Mouse (Mus musculus): ENCODE measurements around the gene Cyp2d26. TPM values are rescaled to one million over a fixed set of nuclear protein-coding genes. Genes with fewer than 3 reads are reported as not detected.
"Not testable (repeated sequence)": the region's sequence is repeated elsewhere in the genome, so short reads cannot be mapped to it uniquely, and the experiment has no call there.

The Cyp2d26 gene
- total RNA-seq (2015; ENCODE audit: low replicate concordance) (not detected in 2 replicates), total RNA-seq (2017; ENCODE audit: low replicate concordance) (not detected in 2 replicates)

DNA sequence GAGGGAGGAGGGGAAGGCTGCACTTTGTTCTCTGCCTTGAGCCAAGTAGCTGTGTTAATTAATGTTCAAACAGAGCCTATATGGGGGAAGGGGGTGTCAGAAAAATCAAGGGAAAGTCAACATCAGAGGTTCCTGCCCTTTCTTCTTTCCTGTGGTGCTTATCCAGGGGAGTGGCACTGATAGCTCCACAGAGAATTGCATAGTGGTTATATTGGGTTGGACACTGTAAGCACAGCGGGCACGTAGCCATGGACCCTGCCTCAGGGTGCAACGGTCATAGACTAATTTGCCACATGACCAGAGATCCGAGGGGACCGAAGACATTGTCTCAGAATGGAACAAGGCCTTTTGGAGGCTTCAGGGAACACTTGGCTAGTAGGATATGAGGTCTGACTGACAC lies at the start of gene Cyp2d26:
TSS of gene Cyp2d26 (minus strand) at position 18 of the 400 bp plus-strand sequence.
- no peak for ATAC-seq (replicated peaks; ENCODE audit: low FRiP score, poor library complexity, severe bottlenecking)

DNA sequence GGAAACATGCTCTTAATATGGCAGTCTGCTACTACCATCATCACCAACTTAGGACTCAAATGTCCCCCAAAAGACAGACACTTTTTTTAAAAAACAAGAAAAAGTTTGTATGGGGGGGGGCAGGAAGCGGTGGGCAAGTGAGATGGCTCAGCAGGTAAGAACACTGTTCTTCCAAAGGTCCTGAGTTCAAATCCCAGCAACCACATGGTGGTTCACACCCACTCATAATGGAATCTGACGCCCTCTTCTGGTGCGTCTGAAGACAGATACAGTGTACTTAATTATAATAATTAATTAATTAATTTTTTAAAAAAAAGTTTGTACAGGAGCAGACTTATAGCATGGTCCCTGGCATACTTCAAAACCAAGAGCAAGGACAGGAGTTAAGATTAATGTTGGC lies 45.1 kb upstream of the Cyp2d26 start:
- ATAC-seq (replicated peaks; ENCODE audit: low FRiP score, poor library complexity, severe bottlenecking), result no peak

DNA sequence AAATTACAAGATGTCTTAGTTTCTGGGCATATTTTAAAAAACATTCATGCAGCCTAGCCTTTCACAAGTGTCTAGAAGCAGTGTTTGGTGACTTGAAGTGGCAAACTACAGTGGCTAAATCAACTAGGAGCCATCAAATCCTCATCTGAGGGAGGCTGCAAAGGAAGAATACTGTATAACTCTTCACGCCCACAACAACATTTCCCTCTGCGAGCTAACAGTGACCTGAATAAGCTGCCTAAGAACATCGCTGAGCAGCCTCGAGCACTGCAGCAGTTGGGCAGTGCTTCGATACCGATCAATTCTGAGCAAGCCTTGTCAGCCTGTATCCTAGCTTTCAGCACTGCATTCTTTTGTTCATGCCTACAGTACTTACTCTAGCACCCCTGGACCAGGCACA lies 35.8 kb upstream of the Cyp2d26 start:
- ATAC-seq (replicated peaks; ENCODE audit: low FRiP score, poor library complexity, severe bottlenecking), result no peak

DNA sequence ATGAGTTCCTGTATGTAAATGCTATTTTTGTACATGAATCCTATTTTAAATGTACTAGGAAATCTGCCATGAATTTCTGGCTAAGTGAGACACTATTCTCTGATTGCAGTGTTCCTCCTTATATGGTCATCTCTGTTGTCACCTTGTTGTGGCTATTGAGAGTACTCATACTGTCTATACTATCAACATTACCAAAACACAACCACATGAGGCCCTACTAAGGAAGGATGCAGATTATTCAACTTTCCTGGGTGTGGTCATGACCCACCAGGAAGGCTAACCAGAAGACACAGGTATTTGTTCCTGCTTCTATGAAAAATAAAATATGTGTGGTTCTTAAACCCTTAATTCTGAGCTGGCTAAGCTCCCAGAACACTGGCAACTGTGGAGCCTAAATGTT lies 31.8 kb upstream of the Cyp2d26 start:
- no peak for ATAC-seq (replicated peaks; ENCODE audit: low FRiP score, poor library complexity, severe bottlenecking)

DNA sequence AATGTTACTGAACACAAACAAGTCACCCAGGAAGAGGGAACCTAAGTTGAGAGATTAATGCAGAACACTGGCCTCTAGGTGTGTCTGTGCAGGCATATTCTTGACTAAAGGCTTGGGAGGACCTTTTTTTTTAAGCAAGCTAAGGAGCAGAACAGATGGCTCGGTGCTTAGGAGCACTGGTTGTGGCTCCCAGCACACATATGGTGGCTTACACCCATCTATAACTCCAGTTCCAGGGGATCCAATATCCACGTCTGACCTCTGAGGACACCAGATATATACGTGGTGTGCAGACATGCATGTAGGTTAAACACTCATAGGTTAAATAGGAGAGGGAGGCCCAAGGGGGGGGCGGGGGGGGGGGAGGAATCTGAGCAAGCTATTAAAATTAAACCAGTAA lies 28.3 kb upstream of the Cyp2d26 start:
- ATAC-seq (replicated peaks; ENCODE audit: low FRiP score, poor library complexity, severe bottlenecking), result no peak

DNA sequence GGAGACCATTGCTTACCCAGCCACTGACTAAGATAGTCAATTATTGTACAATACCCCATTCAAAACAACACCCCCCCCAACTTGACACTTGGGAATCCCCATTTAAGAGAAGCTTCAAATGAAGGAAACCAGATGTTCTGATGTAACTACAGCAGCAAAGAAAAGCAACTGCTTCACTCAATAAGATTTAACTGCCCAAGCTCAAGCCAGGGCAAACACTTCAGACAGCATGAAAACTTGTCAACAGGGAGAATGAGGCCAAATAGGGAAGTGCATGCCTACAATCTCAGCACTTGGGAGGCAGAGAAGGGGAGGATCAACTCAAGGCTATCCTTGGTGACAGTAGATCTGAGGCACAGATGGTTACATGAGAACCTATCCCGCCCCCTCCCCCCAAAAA lies 27.6 kb upstream of the Cyp2d26 start:
- no peak for ATAC-seq (replicated peaks; ENCODE audit: low FRiP score, poor library complexity, severe bottlenecking)

DNA sequence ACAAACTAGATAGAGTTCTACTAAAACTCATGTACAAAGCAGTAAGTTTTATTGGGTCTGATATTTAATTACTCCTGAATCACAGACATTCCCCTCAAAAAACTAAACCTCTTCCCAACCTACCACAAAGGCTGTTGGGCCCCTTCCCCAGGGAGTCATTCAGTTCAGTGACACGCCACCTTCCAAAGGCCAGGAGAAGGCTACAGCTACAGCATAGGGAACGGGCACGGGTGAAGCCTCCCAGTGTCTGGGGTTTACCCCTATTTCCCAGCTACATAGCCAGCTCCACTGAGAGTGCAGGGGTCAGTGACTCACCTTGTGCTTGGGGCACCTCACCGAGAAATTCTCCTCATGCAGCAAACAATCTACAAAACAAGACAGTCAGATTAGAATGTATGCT lies 21.2 kb upstream of the Cyp2d26 start:
- no peak for ATAC-seq (replicated peaks; ENCODE audit: low FRiP score, poor library complexity, severe bottlenecking)

DNA sequence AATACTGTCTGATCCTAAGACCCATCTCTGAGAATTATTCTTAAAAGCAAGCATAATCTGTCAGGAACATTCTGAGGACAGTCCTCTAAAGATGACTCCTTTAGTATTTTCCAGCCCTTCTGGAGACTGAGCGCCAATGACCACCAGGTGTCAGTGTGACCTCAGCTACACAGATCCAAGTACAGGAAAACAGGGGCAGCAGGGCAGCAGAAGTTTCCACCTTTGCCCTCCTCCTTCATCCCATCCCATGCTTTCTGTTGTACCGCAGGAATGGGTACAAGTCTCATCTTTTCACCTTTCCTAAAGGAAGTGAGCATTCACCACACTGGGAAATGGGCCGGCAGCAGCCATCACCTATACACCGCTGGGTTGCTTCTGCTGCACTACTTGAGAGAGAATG lies 20.7 kb upstream of the Cyp2d26 start:
- ATAC-seq (replicated peaks; ENCODE audit: low FRiP score, poor library complexity, severe bottlenecking), result 0 out of 2 replicates have a peak, but pooled peaks have one; percentile 49

DNA sequence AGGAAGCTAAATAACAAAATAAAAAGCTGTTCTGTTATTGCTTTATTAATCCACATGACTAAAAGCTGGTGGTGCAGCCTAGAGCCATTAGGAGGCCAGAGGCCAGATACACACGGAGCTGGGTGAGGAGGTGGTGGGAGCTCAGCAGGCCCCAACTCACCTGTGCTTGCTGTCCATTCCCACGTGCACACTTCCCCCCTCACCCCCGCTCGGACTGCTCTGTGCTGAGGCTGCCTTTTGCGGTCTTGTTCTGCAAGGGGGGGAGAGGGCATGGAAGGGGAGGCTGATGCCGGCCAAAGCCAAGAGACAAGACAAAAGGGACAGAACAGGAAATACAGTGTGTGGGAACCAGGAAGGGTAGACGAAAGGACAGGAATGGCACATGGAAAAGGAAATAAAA lies 20.2 kb upstream of the Cyp2d26 start:
- ATAC-seq (replicated peaks; ENCODE audit: low FRiP score, poor library complexity, severe bottlenecking), result no peak

DNA sequence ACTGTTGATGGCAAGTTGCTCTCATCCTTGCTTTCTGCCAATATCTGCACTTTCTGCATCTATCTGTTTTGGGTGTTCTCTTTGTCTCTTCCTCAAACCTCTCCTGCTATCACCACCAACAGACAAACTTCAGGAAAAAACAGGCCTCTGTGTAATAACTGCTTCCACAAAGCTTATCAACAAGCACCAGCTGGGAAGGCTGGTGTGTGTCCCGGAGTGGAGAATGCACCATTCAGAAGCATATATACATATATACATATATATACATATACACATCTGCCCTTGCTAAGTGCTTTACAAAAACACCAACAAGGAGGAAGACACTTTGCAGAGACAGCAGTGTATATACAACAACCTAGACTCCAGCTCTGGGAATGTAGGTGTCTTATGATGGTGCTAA lies 16.5 kb upstream of the Cyp2d26 start:
- 0 out of 2 replicates have a peak, but pooled peaks have one; percentile 55 for ATAC-seq (replicated peaks; ENCODE audit: low FRiP score, poor library complexity, severe bottlenecking)

DNA sequence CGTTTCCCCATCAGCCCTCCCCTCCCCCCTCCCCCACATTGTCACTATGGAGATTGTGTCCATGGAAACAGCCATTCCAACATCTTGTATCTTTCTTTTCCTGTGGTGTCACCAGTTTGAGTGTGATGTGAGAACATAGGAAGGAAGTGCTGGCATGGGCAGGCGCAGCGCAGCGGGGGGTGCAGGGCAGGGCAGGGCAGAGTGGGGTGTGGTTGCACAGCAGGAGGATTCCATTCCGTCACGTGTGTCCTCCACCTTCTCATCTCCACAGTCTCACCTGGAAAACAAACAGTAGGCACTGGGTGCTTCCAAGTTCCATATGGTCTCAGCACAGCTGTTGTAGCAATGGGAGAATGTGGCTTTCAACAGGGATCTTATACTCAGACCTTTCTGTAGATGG lies 15.4 kb upstream of the Cyp2d26 start:
- no peak for ATAC-seq (replicated peaks; ENCODE audit: low FRiP score, poor library complexity, severe bottlenecking)

DNA sequence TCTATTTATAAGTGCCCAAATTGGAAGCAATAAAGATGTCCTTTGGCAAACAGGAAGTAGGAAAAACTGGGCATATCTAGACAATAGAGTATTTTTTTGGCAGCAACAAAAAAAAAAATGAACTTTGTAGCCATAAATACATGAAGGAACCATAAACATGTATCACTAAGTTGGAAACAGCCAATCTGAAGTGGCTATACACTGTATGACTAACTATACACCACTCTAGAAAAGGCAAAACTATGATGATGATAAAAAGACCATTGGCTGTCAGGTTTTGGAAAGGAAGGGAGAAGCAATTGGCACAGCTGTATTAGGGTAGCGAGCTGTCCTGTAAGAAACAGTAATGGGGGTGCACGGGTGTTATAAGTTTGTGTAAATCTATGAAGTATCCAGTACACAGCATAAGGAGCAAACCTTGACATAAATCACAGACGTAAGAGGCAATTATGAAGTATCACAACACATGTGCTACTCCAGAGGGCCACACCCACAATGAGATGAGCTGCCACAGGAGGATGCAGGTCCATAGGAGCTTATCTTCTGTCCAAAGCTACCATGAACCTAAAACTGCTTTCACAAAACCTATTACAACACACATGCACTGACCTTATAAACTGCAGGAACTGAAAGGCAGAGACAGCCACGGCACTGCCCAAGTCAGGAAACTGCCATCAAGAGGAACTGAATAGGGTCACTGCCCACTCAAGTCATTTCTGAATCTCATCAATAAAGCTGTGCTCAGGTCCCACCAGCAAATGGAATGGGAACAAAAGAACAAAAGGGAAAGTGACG lies 13.1 kb upstream of the Cyp2d26 start:
- ATAC-seq (replicated peaks; ENCODE audit: low FRiP score, poor library complexity, severe bottlenecking), result no peak

DNA sequence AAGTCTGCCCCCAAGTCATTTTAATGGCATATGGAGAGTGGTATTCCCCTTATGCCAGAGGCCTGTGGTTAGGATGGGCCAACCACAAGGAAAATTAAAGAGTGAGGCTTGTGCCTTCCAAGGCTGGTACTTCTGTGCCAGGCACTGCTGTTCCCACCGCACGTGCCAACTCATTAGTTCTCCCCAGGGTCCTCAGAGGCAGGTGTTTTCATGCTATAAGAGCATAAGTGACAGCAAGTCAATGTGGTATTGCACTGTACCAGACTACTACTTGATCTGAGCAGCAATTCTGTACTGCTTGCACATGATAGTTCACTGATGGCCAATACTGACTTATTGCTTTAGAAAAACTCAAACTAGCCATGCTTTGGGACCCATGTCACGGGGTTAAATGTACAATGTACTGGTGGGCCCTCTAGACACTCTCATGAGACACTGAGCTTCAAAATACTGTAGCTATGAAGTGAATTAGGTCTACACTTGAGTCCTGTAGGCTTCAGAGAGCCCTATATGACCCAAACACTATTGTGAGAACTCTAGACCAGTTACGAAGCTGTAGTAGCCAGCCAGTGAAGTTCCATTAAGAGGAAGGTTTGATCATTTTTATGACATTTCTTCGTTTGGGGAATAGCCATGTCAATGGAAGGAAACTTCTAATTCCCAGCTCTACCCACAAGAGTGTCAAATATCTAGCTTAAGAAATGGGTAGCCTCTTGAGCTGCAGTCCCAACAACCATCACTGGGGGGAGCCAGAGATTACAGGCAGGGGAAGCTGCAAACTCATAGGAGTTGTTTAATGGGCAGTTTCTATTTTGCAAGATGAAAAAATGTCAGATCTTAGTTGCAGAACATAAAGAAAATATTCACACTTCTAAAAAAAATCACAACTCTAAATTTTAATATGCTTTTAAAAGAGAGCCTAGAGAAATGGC lies 10.9 kb upstream of the Cyp2d26 start:
- peak; percentile 77; the same call in 1 of the 2 replicates for ATAC-seq (replicated peaks; ENCODE audit: low FRiP score, poor library complexity, severe bottlenecking)

DNA sequence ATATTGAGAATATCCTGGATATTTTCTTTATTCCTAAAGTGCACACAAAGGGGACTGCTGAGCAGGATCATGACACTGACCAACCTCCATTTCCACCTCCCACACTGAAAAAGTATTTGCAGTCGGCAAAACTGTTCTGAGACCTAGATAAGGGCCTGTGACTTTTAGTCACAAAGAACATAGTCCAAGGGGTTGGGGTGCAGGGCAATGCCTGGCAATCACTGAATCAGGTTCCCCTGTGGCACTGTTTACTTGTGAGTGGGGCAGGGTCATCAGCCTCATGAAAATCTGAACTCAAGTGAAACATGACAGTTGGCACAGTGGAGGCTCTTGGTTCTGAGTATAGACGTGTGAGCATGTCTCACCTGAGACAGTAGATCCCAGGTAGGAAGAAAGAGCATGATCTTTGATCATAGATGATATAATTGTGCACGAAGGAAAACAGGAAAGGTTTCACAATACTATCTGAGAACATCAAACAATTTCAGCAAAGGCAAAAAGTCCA lies 1.9 kb upstream of the Cyp2d26 start:
- no peak for ATAC-seq (replicated peaks; ENCODE audit: low FRiP score, poor library complexity, severe bottlenecking)

DNA sequence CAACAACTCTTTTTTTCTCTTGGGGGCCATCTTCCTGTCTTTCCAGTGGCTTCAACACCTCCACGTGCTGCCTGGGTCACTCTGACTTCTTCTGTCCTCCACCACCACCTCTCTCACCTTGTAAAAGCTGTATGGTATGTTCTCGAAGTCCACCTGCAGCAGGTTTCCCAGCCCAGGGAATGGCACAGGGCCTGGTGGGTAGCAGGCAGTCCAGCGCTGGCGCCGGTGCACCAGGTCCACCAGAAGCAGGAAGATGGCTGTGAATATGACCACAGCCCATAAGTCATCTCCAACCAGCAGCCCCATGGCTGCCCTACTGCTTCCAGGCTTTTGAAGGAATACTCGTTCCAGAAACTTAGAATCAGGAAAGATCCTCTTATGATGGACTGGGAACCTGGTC lies 226 bp downstream of the Cyp2d26 start:
- no peak for ATAC-seq (replicated peaks; ENCODE audit: low FRiP score, poor library complexity, severe bottlenecking)

DNA sequence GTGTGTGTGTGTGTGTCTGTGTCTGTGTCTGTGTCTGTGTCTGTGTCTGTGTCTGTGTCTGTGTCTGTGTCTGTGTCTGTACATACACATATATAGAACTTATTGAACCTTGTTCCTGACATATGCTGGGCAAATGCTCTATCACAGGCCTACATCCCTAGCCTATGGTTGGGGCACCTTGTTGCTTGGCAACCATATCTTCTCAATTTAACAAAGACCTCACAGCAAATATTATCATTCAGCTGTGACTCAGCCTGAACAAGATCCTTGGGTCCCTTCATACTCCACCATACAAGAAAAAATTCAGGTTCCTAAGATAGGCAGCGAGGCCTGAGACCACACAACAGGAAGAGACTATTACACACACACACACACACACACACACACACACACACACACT lies 640 bp downstream of the Cyp2d26 start:
- no peak for ATAC-seq (replicated peaks; ENCODE audit: low FRiP score, poor library complexity, severe bottlenecking)

DNA sequence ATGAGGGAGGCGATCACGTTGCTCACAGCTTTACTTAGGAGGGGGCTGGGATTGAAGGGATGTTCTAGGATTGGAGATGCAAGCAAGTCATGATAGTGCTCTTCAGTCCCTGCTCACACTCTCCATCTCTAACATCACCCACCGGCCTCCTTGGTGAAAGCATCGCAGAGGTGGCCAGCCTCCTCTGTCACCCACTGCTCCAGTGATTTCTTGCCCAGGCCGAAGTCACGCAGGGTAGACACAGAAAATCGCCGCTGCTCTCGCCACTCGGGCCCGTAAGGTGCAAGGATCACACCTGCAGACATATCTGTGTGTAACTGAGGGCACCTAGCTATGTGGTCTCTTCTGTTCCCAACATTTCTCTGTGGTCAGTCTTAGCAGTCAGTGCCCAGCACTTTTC lies 1.5 kb downstream of the Cyp2d26 start:
- ATAC-seq (replicated peaks; ENCODE audit: low FRiP score, poor library complexity, severe bottlenecking), result no peak

DNA sequence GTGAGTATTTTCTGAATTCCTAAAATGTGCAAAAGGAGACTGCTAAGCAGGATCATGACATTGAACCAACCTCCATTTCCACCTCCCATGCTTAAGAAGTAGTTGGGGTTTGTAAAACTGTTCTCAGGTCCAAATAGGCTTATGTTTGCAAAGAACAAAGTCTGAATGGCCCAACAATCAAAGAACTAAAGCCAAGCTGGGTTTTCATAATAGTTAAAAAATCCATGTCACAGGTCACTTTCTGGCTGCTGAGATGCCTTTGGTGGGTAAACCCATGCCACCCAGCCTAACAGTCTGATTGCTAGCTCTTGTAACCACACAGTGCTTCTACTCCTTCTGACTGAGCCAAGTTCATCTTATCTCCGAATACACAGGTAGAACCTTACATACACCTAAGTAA lies 9.5 kb downstream of the Cyp2d26 start:
- no peak for ATAC-seq (replicated peaks; ENCODE audit: low FRiP score, poor library complexity, severe bottlenecking)

DNA sequence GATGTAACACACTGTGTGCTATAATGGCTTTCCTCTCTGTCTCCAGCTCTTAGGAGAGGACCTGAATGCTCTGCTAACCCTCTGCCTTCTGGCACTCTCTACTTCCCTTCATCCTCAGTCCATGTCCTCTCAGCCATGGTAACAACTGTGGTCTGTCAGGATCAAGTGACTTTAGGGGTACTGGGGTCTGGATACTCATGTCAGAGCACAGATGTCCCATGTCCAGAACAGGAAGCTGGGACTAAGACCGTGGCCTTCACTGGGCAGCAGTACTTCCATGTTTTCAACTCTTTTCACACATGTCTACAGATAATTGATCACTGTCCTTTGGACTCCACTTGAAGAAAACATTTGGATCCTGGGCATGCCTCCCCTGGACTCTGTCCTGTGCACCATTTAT lies 10.3 kb downstream of the Cyp2d26 start:
- no peak for ATAC-seq (replicated peaks; ENCODE audit: low FRiP score, poor library complexity, severe bottlenecking)

DNA sequence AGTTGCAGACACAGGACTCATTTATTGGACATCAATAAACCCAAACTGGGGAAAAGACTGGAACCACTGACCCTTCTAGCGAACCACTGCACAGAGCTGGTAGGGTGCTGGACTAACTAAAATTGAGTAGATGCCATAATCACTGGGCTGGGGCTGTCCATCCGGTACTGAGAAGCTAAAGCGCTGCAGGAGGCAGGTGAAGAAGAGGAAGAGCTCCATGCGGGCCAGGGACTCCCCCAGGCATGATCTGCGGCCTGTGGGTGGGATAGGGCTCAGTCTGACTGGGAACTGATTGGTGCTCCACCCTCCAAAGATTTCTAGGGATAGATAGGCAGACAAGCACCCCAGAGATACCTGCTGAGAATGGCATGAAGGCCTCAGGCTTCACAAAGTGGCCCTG lies 16.2 kb downstream of the Cyp2d26 start:
- ATAC-seq (replicated peaks; ENCODE audit: low FRiP score, poor library complexity, severe bottlenecking), result not testable (repeated sequence)

DNA sequence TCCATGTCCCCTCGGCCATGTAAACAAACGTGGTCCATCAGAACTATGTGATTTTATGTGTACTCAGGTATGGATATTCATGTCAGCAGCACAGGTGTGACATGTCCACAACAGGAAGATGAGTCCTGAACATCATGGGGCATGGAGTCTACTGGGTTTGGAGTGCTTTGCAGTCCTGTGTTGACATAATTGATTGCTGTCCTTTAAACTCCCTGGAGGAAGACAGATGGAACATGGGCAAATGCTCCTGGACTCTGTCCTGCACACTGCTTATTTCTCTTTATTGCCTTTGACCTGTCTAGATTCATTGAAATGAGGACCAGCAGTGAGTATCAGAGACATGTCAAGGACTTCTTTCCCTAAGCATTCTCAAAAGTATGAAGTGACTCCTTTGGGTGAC lies 28.2 kb downstream of the Cyp2d26 start:
- no peak for ATAC-seq (replicated peaks; ENCODE audit: low FRiP score, poor library complexity, severe bottlenecking)

All from erythroblast, adult 5-6 weeks (primary cell).